Mouse (Mus musculus) gonadal fat pad, adult 2 months (tissue): ENCODE results near the gene Cdk13. TPM values are rescaled to one million over a fixed set of nuclear protein-coding genes. Genes with fewer than 3 reads are reported as not detected.

ENCODE experiments used
- DNase-seq: peaks from one replicate; pipeline ENCODE4 v3.0.0-alpha.2; 2012; ENCODE audit warnings: low read depth
- polyA plus RNA-seq: library from polyadenylated mRNA; depleted of rRNA; stranded (reverse); fragments of >200 nt; gene quantifications from 2 replicates; pipeline ENCODE4 v1.2.3, GENCODE M21; 2012; rRNA removed

The Cdk13 gene
- polyA plus RNA-seq, result 24.3 and 27.6 TPM in 2 replicates

GRCm38 (mm10) chr13:17804909-17805613 is at the start of gene Cdk13:
Gene Cdk13, minus strand, starts transcription at chr13:17805097.
- peak; percentile 77 for DNase-seq

GRCm38 (mm10) chr13:17843336-17843735 is 38.4 kb upstream of the Cdk13 start:
- no peak for DNase-seq

- DNase-seq, result no peak
Observed at GRCm38 (mm10) chr13:17842756-17843155, 37.9 kb upstream of the Cdk13 start.

- DNase-seq, result no peak
Observed at GRCm38 (mm10) chr13:17839137-17839536, 34.2 kb upstream of the Cdk13 start.

- DNase-seq, result no peak
Observed at GRCm38 (mm10) chr13:17838484-17838851, 33.6 kb upstream of the Cdk13 start.

GRCm38 (mm10) chr13:17837610-17838483 is 33.0 kb upstream of the Cdk13 start:
- DNase-seq, result no peak

- DNase-seq, result no peak
Observed at GRCm38 (mm10) chr13:17836808-17837207, 31.9 kb upstream of the Cdk13 start.

GRCm38 (mm10) chr13:17832940-17833339 is 28.0 kb upstream of the Cdk13 start:
- DNase-seq, result no peak

GRCm38 (mm10) chr13:17817226-17817625 is 12.3 kb upstream of the Cdk13 start:
- no peak for DNase-seq

- DNase-seq, result no peak
Observed at GRCm38 (mm10) chr13:17805614-17805975, 698 bp upstream of the Cdk13 start.

- DNase-seq, result no peak
Observed at GRCm38 (mm10) chr13:17804058-17804841, 647 bp downstream of the Cdk13 start.

GRCm38 (mm10) chr13:17803331-17804057 is 1.4 kb downstream of the Cdk13 start:
- no peak for DNase-seq

- no peak for DNase-seq
Observed at GRCm38 (mm10) chr13:17802880-17803279, 2.0 kb downstream of the Cdk13 start.

- DNase-seq, result no peak
Observed at GRCm38 (mm10) chr13:17799735-17800134, 5.2 kb downstream of the Cdk13 start.

- DNase-seq, result peak; percentile 54
Observed at GRCm38 (mm10) chr13:17795757-17796456, 9.0 kb downstream of the Cdk13 start.

- DNase-seq, result no peak
Observed at GRCm38 (mm10) chr13:17783643-17784042, 21.3 kb downstream of the Cdk13 start.

- DNase-seq, result no peak
Observed at GRCm38 (mm10) chr13:17779923-17780322, 25.0 kb downstream of the Cdk13 start.

GRCm38 (mm10) chr13:17776303-17776702 is 28.6 kb downstream of the Cdk13 start:
- no peak for DNase-seq

- no peak for DNase-seq
Observed at GRCm38 (mm10) chr13:17775364-17775763, 29.5 kb downstream of the Cdk13 start.

GRCm38 (mm10) chr13:17773112-17773511 is 31.8 kb downstream of the Cdk13 start:
- no peak for DNase-seq

- no peak for DNase-seq
Observed at GRCm38 (mm10) chr13:17772574-17772973, 32.3 kb downstream of the Cdk13 start.
